Mouse (Mus musculus): ENCODE results near the gene Rarb.

The Rarb gene

GRCm38 (mm10) chr14:16733595-16734298, 85.2 kb downstream of the Rarb start:
- DNase-seq, result no peak

DNA sequence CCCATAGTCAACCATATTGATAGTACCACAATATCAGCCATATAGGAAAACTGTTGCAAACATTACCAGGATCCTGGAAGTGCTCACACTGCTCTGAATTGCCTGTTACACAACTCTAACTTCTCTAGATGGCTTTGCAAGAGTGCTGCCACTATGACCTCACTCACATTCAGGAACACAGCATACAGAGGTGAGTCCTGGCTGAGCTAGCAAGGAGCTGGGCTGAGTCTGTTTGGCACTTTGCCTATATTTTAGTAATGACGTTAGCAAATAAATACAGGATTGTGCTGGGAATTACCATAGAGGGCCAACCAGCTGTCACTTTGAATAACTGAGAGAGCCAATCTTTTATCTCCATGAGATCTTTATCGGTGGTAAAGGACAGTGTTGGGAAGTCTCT, 86.9 kb downstream of the Rarb start:
- no peak for DNase-seq

DNA sequence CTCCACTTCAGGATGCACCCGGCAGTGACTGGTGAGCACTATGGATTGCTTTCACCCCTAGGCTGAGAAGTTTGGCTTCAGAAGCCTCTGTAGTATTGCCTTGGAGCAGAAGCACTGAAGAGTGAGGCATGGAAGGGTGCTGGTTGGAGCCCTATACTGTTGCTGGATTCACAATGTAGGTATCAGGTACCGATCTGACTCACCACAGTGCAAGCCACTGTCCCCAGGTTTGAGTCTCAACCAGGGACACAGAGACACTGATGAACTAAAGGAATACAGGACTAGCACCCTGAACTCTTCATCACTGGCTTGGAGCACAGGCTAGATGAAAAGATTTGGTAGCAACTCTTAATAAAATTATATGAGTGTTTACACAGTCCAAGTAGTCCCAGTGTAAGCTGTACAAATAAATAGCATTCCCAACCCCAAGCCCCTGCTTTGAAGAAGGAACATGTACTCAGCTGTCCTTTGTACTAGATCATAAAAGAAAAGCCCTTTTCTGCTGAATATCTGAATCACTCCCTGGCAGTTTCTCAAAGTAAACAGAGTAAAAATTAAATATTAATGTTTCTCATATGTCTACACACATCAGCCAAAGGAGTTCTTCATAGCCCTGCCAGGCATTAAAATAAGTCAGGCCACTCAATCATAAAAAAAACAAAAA, 90.6 kb downstream of the Rarb start:
- DNase-seq, result no peak

DNA sequence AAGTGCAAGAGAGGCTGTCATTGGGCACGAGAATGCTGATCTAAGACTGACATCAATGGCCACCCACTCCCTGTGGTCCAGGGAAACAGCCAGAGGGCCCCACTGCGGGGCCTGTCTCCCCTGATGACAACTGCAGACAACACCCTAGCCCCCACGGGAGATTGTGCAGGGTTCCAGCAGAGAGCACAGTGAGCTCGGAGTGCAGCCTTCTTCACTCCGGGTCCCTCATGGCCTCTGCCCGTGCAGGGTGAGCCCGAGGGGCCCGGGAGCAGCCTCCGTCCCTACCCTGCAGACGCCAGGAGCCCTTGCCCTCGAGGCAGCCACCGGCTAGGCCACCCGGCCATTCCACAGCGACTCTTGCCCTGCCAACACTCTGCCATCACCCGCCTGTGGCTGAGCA, 95.0 kb downstream of the Rarb start:
- no peak for DNase-seq

DNA sequence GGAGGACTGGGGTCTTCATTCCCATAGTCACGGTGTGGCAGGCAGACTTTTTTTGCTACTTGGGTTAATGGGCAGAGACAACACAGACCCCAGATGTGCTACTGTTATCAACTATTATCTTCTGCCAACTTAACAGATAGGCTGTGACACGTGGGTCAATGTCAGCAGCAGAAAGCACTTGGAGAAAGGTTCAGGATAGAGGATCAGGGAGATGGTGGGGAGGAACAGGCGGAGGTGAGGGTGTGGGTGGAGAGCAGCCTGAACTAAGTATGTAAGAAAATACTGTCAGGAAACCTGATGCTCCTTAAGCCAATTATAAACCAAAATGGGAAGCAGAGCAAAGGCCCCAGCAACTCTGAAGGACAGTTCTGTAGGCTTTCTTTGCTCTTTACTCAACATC, 101.1 kb downstream of the Rarb start:
- DNase-seq, result no peak

GRCm38 (mm10) chr14:16714344-16714955, 104.5 kb downstream of the Rarb start:
- no peak for DNase-seq

- DNase-seq, result no peak
These were observed 105.2 kb downstream of the Rarb start for GRCm38 (mm10) chr14:16713773-16714172.

DNA sequence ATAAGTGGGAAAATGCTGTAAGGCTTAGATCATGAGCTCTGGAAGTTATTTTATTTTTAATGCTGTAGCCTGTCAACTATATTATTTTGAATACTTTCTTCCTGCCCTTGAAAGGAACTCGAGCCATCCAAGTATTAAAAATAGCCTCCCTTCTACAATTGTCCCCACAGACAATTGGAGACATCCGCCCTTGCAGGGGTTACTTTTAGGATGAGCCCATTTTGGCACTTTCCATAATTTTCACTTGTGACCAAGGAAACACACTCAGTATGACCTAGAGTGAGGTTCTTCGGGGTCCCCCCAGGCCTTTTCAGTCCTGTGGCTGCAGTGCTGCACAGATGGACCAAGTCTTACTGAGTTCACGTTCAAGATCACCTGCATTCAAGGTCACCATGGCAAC, 119.7 kb downstream of the Rarb start:
- DNase-seq, result peak; percentile 21

DNA sequence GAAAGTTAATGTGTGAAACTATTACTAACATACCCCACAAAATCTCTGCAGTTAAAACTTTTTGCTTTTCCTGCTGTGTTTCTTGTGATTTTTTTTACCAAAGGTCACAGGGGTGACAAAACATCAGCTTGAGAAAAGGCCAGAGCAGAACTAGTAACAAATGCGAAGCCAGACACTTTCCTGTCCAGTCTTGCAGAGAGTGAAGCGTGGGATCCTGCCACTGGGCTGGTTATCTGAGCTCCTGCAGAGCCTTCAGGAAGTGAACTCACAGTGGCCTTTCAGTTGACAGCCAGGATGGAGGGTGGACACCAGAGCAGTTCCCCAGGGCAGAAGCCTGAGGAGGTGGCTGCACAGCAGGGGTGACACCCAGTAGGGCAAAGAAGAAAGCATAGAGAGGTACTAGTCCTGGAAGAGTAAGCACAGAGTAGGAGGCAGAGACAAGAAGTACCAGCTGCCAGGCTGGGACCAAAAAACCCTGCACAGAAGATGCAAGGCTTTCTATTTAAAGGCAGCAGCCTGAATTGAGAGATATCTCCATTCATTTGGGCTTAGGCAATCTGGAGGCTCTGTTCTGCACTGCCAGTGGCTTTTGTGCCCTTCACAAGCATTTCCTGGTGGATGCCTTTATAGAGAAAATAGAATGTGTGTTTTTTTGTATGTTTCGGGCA, 123.4 kb downstream of the Rarb start:
- DNase-seq, result peak; percentile 65

- no peak for DNase-seq
These were observed 140.6 kb downstream of the Rarb start for GRCm38 (mm10) chr14:16678335-16678734.

- DNase-seq, result no peak
These were observed 141.9 kb downstream of the Rarb start for GRCm38 (mm10) chr14:16677081-16677480.

DNA sequence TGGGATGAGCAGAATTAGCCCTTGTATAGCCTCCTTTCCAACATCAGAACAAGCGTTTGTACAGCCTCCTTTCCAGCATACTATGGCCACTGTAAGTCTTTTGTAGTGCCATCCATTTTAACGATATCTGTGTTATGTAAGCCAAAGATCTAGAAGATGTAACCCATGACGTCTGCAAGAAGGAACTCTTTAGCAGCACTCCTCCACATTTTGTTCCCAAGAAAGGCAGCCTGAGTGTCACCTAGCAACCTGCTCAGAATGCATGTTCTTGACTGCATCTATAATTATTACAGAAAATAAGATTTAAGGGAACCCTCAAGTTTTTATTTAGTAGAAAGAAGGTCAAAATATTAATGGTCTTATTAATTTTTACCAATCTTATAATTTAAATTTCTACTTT, 148.4 kb downstream of the Rarb start:
- DNase-seq, result no peak

DNA sequence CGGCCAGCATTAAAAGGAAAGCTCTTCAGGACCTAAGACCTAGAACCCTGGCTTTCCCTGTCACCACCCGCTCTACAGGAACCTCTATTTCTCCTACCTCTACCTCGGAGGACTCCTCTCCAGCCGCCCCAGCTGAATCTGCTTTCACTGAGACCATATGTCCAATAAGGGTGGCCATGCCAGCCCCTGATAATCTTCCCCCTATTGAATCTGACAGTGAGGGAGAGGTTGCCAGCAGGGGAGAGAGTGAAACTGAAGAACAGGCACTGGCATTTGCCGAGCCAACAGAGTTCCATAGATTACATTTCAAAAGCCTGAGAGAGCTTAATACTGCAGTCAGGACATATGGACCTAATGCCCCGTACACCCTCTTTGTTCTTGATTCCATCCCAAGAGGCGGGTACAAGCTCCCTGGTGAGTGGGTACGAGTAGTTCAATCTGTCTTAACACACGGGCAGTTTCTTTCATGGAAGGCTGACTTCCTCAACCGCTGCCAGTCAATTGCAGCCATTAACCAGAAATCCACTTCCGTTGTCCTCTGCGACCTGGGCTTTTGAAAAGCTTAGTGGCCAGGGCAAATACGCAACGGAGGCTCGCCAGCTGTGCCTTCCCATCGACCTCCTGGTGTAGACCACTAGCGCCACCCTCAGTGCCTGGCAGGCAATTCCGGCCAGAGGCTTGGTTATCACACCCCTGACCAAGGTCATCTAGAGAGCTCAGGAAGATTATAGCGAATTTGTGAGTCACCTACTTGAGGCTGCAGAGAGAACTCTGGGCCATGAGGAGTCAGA, 179.6 kb downstream of the Rarb start:
- DNase-seq, result no peak

GRCm38 (mm10) chr14:16613975-16614374, 205.0 kb downstream of the Rarb start:
- no peak for DNase-seq

- DNase-seq, result no peak
These were observed 213.5 kb downstream of the Rarb start for GRCm38 (mm10) chr14:16605480-16605879.

DNA sequence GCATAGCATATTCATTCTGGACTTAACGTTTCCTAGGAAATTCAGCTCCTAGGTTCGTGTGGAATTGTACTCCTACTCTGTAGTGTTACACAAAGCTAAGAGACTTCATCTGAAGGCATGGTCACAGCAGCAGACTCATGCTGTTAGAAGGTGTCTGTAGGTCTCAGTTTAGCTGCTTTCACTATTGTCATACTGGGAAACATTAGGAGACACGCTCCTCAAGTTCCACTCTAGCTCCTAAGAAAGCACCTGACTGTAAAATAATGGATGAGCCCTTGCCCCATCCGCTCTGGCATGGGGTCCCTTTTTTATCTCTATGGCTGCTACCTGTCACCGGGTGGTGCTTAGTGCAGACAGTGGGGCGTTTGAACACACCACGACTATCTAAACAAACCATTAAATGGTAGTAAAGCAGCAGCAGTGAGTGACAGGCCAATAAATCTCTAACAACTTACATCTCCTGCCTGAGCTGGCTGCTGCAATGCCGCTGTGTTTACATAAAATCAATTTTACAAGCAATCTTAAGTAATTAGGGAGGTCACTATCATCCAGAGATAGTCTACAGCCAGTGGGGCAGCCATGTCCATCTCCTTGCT, 214.4 kb downstream of the Rarb start:
- no peak for DNase-seq

- DNase-seq, result peak; percentile 62
These were observed 215.8 kb downstream of the Rarb start for GRCm38 (mm10) chr14:16603040-16603590.

- no peak for DNase-seq
These were observed 219.7 kb downstream of the Rarb start for GRCm38 (mm10) chr14:16599224-16599623.

GRCm38 (mm10) chr14:16598074-16598501, 220.9 kb downstream of the Rarb start:
- peak; percentile 31 for DNase-seq

GRCm38 (mm10) chr14:16589139-16589538, 229.8 kb downstream of the Rarb start:
- DNase-seq, result no peak

GRCm38 (mm10) chr14:16578100-16578499, 240.9 kb downstream of the Rarb start:
- no peak for DNase-seq

- DNase-seq, result peak; percentile 42
These were observed 241.9 kb downstream of the Rarb start for GRCm38 (mm10) chr14:16577049-16577448.
